Mouse (Mus musculus): ENCODE results near the gene Odf2l. TPM values are rescaled to one million over a fixed set of nuclear protein-coding genes. Genes with fewer than 3 reads are reported as not detected.
A peak's percentile ranks its signal among the peaks of the same experiment; 100 is the strongest.

Gene Odf2l
- total RNA-seq (2015) (43.3 and 46.6 TPM in 2 replicates), total RNA-seq (2017) (23.2 and 37.2 TPM in 2 replicates)

DNA sequence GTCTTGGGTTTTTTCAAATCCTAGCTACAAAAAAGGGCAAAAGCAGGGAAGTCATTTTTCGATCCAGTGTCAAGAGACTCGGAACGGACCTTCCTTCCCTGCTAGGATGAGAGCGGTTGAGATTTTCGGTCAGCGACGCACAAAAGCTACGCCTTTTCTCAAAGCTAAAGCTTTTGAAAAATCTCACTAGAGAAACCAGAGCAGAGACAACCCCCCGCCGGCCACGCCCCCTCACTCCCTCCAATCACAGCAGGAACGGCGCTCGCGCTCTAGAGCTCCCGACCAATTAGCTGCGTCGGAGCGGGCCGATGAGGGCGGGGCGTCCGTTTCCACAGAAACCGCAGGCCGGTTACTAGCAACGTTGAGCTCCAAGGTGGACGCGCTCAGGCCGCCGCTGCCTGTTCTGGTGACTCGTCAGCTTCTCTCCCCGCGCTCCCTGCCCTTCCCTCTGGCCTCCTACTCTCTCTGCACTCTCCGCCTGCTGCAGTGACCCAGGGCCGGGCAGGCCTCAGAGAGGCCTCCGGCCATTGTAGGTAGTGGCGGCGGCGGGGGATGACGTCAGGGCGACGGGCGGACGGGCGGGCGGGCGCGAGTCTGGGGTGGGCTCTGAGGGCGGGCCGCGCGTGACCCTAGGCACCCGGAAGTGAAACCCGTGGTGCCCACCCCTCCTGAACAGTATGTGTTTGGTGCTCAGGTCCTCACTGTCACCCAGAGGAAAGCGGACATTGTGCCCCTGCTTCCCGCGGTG is at the start of gene Odf2l:
Gene Odf2l (plus strand): TSS at position 335 of the 748 bp plus-strand sequence.
- peak; percentile 90 for ATAC-seq (replicated peaks; ENCODE audit: poor library complexity)

DNA sequence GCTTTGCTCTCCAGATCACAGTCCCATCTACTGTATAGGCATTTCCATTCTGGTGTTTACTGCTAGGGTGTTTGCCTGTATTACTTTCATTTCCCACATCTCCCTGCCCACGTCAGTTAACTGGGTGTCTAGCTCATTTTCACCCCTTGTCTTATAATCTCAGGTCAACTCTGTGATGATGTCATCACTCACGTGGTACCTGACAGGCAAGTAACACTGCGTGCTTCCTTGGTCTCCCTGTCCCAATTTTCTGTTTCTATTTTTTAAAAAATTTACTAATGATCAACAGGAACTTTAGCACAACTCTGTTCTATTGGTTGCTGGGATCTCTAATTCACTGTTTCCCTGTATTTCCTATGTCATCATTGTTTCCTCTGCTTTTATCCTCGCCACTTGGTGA is 49.4 kb upstream of the Odf2l start:
- no peak for ATAC-seq (replicated peaks; ENCODE audit: poor library complexity)

GRCm38 (mm10) chr3:145072339-145072738 is 46.0 kb upstream of the Odf2l start:
- no peak for ATAC-seq (replicated peaks; ENCODE audit: poor library complexity)

DNA sequence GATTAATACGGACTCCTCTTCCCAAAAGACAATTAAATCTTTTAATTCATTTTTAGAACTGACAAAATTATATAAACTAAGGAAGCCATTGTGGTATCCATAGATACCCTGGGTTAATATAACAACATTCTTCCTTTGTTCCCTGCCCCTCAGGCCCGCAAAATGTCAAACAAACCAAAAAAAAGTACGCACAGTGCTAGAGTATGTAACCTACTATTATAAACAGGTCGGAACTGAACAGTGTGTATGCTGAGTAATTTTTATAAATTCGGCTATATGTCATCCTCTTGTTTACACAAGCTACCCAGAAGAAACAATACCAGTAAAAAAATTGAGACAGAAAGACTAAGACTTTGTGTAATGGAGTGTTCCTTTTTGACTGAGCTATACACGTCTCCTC is 40.0 kb upstream of the Odf2l start:
- no peak for ATAC-seq (replicated peaks; ENCODE audit: poor library complexity)

GRCm38 (mm10) chr3:145080904-145081303 is 37.5 kb upstream of the Odf2l start:
- ATAC-seq (replicated peaks; ENCODE audit: poor library complexity), result no peak

DNA sequence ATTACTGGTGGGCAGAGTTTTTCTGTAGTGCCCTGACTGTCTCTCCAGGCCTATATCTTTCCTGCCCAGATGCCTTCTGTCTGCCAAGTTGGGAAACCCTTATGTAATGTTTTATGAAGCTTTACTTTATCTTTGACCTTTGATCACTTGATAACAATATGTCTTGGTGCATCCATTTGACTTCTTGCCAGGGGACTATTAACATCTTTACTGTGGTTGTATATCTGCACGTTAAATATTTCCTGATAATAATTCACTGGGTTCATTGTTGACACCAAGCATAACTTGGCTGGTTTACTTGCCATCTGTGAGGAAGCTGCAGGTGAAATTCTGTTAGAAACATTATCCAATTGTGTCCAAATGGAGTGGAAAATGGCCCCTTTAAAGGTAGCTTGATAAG is 35.3 kb upstream of the Odf2l start:
- ATAC-seq (replicated peaks; ENCODE audit: poor library complexity), result peak; percentile 20; the same call in 1 of the 2 replicates

DNA sequence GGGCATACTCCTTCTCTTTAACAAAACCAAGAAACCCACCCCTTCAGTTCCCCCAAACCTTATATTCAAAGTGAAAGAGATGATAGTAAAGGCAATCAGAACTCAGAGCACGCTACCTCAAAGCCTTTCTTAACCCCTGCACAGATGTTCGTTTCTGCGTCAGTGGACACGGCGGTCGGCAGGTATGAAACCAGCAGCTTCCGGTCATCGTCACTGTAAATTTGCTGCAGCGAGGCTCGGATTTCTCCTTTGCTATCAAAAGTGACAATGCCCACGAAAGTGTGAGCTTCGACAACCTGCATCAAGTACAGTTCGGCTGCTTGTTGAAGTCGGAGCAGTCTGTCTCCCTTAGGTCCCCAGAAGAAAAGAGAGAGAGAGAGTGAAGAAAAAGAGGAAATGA is 32.2 kb upstream of the Odf2l start:
- ATAC-seq (replicated peaks; ENCODE audit: poor library complexity), result no peak

DNA sequence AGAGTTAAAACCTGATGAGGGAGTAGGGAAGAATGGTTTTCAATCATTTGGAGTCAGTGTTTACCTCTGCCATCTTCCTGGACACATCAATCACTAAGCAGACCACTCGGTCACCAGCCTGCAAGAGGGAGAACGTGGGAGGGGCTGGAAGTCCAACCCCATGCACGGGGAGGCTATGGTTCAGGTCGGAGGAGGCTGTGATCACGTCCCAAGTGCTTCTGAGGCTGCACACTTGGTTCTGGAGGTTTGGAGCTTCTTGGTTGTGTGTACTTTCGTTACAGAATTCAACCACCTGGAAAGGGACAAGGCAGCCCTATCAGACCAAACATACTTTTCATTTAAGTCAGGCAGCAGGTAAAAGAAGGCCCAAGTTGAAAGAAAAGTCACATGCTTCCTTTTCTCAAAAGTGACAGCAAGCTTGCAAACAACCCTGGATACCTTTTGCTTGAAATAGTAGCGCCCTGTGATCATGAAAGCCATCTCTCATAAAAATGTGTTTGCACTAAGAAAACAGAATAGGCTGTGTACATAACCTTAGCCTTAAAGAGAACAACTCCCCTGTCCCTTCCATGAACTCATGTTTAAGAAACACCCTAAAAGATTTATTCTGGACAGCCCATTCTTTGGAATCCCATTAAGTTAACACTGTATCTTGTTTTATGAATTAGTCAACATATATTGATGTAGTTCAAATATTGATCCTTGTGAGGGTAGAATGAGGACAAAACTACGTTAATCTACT is 30.4 kb upstream of the Odf2l start:
- no peak for ATAC-seq (replicated peaks; ENCODE audit: poor library complexity)

DNA sequence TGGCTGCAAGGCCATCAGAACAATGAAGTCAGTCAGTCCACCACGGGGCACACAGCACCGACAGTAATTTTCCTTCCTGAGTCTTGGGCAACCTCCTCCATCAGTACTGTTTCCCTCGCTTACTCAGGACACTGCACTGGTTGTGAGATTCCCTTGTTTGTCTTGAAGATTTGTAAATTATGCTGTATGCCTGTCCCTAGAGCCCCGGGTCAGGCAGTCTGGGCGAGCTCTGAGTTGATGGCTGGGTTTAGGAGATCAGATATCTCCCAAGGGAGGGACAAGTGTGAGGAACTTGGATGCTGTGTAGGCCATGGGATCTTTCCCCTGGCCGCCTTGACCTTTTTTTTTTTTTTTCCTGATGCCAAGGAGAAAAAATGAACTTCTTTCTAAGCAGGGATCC is 19.1 kb upstream of the Odf2l start, which contains the start of gene Clca2:
Gene Clca2 (minus strand): TSS at position 153 of the 400 bp plus-strand sequence.
- ATAC-seq (replicated peaks; ENCODE audit: poor library complexity), result 0 out of 2 replicates have a peak, but pooled peaks have one; percentile 29

DNA sequence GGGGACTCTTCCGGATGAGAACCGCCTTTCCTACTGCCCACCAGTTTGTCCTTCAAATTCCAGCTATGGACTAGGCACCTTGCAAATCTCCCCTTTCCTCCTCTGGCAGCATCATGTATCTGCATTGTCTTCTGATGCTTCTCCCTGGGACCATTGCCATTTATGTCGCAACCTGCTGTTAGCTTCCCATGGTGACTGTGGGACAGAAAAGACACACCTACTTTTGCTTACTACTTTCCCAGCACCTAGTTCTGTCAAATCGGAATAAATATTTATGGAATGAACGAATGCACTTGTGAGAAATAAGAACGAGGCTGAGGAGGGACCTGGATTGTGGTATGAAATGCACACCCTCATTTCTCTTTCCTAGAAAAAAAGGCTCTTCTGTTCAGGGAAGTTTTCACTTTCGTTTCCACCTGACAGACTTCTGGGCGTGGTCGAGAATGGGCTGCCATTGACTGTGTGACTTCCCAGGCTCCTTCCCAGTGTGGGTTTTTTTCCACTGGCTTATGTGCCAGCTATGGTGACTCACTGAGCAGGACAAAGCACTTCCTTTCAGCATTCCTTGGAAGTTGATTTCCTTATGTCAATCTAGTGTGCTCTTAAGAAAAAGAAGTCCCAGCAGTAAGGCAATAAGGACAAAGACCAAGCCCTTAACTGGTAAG is 16.4 kb upstream of the Odf2l start:
- no peak for ATAC-seq (replicated peaks; ENCODE audit: poor library complexity)

- ATAC-seq (replicated peaks; ENCODE audit: poor library complexity), result no peak
Observed at GRCm38 (mm10) chr3:145103321-145103720, 15.1 kb upstream of the Odf2l start.

DNA sequence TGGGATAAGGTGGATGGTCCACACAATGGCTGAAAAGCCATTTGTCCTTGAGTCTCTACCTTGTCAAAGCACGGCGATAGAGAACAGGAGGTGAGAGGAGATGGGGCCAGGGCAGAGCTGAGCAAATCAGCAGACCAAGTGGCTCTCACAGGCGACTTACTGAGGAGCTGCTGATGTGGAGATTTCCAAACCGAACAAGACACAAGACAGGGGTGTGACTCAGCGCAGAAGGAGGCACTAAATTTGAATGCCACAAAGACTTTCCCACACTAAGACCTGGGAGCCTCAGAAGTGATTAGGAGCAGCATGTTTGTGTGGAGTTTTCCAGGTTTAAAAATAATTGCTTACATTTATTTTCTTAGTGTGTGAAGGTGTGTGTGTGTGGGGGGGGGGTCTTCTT is 14.6 kb upstream of the Odf2l start:
- ATAC-seq (replicated peaks; ENCODE audit: poor library complexity), result 0 out of 2 replicates have a peak, but pooled peaks have one; percentile 15

- ATAC-seq (replicated peaks; ENCODE audit: poor library complexity), result peak; percentile 59
Observed at GRCm38 (mm10) chr3:145105076-145105772, 13.2 kb upstream of the Odf2l start.

- 0 out of 2 replicates have a peak, but pooled peaks have one; percentile 30 for ATAC-seq (replicated peaks; ENCODE audit: poor library complexity)
Observed at GRCm38 (mm10) chr3:145105773-145106504, 12.4 kb upstream of the Odf2l start.

- peak; percentile 26 for ATAC-seq (replicated peaks; ENCODE audit: poor library complexity)
Observed at GRCm38 (mm10) chr3:145115169-145115568, 3.2 kb upstream of the Odf2l start.

GRCm38 (mm10) chr3:145117637-145118036 is 751 bp upstream of the Odf2l start:
- ATAC-seq (replicated peaks; ENCODE audit: poor library complexity), result no peak

DNA sequence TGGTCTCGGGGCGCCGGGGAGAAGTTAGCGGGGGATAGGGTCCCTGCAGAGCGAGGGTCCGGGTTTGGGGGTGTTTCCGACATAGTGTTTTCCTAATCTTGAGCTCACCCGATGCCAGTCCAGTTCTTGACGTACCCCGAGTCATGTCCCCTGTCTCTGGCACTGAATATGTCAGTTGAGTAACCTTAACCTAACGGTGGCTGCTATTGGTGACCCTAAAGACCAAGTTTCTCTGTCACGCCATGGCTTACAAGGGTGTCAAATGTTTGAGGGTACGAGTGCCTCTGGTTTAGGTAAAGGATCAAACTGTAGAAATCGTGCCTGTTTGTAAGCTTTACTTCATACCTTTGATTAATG is 592 bp downstream of the Odf2l start:
- no peak; the same call in 1 of the 2 replicates for ATAC-seq (replicated peaks; ENCODE audit: poor library complexity)

GRCm38 (mm10) chr3:145119425-145119824 is 1.0 kb downstream of the Odf2l start:
- ATAC-seq (replicated peaks; ENCODE audit: poor library complexity), result no peak

DNA sequence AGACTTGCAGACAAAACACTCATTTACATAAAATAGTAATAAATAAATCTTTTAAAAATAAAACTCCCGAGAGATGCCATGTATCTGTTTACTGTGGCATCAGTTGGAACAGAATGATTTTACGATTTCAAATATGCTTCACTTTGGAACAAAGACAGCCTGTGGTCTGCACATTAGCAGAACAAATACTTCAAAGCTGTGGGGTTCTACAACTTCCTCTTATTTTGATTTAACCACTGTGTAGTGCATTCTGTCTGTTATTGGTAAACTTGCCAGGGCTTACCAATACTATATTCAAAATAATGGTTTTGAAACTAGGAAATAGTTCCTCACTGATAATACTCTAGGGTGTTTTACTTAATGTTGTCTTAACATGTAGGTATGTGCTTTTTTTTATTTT is 8.2 kb downstream of the Odf2l start:
- 0 out of 2 replicates have a peak, but pooled peaks have one; percentile 27 for ATAC-seq (replicated peaks; ENCODE audit: poor library complexity)

GRCm38 (mm10) chr3:145129356-145129755 is 11.0 kb downstream of the Odf2l start:
- no peak for ATAC-seq (replicated peaks; ENCODE audit: poor library complexity)
